Mouse (Mus musculus): ENCODE results near the gene Gm20388.

Gene Gm20388

GRCm38 (mm10) chr8:120926201-120926600, 1015.6 kb downstream of the Gm20388 start:
- DNase-seq (ENCODE audit: low spot score in 2 of 2) = no peak

GRCm38 (mm10) chr8:120928082-120928481, 1017.4 kb downstream of the Gm20388 start:
- no peak for DNase-seq (ENCODE audit: low spot score in 2 of 2)

DNA sequence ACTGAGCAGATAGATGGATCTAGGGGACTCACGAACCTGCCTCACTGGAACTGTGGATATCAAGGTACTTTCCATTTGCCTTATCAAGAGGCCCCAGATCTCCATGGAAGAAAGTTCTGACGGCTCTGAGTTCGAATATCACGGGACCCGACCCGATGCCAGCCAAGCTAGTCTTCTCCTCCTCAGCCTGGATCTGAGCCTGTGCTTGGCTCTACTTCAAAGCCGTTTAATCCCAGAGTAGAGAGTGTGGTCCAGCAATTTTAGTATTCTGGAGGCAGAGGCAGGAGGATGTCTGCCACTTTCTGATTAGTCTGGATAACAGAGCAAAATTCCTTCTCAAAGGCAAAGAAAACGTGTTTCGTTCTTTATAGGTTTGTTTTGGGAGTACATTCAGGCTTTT, 1024.0 kb downstream of the Gm20388 start:
- no peak for DNase-seq (ENCODE audit: low spot score in 2 of 2)

DNA sequence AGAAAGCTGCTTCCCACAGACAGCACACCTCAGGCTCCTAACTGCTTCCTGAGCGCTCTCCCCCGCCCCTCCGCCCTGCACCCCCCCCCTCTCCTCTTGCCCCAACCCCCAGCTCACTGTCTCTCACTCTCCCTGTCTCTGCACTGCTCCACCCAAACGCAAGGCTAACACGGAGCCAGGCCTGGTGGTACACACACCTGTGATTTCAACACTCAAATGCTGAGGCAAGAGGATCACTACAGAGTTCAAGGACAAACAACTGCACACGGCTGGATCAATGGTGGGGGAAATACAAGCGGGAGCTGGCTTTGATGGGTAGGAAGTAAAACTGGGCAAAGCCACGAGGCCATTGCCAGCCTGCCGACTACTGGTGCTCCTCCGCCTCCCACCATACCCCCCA, 1026.0 kb downstream of the Gm20388 start:
- no peak for DNase-seq (ENCODE audit: low spot score in 2 of 2)

GRCm38 (mm10) chr8:120937474-120937873, 1026.8 kb downstream of the Gm20388 start:
- DNase-seq (ENCODE audit: low spot score in 2 of 2) = no peak

DNA sequence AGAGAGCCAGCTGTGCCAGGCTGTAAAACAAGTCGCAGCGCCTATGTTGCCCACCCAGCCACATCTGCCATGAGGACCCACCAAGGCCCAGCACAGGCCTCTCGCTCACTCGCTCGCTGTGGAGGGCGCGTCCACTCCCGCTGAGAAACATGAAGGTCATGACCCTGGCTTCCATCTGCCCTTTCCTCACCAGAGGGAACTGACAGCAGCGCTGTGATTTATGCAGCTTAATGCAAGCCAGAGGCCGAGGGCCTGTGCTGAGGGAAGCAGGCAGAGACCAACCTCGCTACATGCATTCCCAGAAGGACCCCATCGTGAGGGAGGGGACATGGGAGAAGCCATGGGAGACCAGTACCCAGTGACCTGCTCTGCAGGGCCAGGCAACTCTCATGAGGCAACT, 1029.6 kb downstream of the Gm20388 start:
- no peak for DNase-seq (ENCODE audit: low spot score in 2 of 2)

DNA sequence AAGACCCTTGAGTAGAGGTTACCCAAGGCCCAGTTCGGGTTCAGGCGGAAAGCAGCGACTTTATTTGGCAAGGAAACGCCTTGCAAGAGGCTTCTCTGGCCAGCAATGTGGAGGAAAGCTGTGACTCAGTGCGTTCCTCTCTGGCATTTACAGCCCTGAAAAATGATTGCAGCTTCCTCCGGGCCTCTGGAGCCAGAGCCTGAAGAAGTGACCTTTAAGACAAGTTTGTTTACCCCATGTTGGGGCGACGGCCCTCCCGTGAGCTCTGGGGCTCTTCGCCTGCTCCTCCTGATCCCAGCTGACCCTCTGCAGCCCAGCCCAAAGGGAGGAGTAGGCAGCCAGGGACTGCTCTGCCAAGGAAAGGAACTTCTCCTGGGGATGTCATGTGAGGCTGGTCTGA, 1036.6 kb downstream of the Gm20388 start:
- peak; percentile 35 for DNase-seq (ENCODE audit: low spot score in 2 of 2)

DNA sequence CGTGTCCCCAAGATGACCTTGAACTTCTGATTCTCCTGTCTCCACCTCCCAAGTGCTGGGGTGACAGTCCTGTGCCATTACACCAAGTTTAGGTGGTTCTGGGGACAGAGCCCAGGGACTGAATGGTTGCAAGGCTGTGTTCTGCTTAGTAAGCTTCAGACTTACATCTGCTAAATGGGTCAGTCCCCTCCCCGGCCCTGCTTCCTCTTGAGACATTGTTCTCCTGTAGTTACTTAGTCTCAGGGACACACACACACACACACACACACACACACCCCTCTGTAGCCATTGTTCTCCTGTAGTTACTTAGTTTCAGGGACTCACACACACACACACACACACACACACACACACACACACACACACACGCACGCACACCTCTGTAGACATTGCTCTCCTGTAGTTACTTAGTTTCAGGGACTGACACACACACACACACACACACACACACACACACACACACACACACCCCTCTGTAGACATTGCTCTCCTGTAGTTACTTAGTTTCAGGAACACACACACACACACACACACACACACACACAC, 1037.5 kb downstream of the Gm20388 start:
- DNase-seq (ENCODE audit: low spot score in 2 of 2) = peak in 1 of 2 experiments; percentile 35

DNA sequence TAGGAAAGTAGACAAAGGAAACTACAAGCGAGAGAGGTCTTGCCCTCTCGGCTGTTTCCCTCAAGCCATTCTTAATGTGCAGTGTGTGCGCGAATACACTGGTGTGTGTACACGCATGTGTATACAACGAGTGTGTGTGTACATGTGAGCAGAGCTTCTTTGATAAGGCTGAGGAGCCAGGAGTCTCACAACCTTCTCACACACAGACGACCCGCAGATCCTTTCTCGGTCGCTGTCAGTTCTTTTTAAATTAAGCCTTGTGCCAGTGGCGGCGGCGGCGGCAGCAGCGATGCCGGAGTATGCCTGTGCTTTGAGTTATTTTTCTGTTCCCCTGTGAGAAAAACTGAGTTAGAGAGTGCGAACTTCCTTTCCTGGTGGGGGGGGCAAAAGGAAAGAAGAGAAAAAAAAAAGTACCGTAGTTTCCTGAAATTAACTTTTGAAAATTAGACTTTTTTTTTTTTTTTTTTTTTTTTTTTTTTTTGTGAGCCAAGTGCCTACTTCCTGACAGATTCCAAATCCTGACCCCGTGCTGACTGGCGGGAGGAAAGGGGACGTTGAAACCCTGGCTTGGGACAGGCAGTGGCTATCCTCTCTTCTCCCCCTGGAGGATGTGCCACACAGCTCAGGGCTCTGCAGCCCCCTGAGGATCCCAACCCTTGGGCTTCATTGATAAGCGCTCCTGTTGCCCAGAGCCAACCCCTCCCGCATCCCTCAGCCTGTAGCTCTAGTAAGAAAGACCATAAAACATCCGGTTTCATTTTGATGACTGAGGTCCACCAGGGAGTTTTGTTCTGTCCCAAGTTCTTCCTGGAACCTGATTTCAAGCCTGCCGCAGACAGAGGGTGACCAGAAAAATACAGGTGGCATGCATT, 1038.2 kb downstream of the Gm20388 start:
- DNase-seq (ENCODE audit: low spot score in 2 of 2) = no peak

DNA sequence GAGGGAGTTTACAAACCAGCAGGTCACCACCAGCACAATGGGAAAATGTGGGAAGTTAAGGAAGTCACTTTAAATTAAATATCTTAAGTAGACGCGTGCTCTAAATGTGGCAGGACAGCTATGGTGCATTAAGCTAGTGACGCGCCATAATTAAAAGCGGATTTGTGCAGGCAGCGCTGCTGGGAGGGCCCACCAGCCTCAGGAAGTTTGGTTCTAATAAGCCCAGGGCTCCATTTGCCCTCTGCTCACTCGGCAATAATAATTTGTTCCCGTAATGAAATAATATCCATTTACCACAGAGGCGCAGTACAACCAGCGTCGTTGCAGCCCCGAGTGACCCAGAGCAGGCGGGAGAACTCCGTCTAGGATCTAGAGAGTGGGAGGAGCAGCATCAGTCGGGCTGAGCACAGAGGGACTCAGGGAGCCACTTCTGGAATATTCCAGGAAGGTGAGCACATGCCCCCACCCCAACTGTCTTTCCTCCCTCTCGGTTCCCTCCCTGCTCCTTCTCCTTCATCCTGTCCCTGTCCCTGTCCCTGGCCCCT, 1040.1 kb downstream of the Gm20388 start:
- DNase-seq (ENCODE audit: low spot score in 2 of 2) = no peak

GRCm38 (mm10) chr8:120959470-120959891, 1048.8 kb downstream of the Gm20388 start:
- DNase-seq (ENCODE audit: low spot score in 2 of 2) = no peak

- DNase-seq (ENCODE audit: low spot score in 2 of 2) = no peak
These were observed 1052.2 kb downstream of the Gm20388 start for GRCm38 (mm10) chr8:120962606-120963380.

GRCm38 (mm10) chr8:120966557-120966956, 1055.9 kb downstream of the Gm20388 start:
- no peak for DNase-seq (ENCODE audit: low spot score in 2 of 2)

DNA sequence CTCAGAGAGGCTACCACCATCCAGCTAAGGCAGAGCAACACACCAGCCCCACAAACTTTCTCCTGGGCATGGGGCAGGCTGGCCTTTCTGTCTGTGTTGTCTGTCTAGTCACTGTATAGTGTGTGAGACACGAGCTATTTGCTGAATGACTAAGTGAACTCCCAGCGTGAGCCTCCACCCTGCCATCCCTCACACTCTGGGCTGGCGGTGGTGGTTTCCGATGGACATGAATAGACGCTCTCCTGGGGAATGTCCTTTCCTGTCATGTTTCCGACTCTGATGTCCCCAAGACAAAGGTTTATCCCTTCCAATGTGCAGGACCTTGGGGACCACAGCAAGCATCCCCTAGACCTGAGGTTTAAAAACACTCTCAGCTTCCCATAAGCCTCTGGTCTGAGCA, 1057.7 kb downstream of the Gm20388 start:
- no peak for DNase-seq (ENCODE audit: low spot score in 2 of 2)

DNA sequence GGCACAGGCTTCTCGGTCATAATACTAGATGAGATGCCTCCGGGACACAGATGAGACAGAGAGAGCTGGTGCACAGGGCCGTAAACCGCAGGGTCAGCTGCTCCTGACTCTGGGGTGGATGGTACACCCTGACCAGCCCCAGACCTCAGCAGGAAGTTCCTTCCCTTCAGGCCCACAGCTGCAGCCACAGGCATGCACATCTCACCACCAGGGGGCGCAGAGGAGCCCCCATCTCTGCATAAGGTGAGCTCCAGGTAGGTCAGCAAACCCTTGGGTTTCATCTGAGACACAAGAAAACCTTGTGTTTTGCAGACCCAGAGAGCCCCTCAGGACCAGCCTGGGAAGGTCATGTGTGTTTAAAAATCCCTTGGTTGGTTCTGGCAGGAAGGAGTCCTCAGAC, 1059.7 kb downstream of the Gm20388 start:
- DNase-seq (ENCODE audit: low spot score in 2 of 2) = no peak

DNA sequence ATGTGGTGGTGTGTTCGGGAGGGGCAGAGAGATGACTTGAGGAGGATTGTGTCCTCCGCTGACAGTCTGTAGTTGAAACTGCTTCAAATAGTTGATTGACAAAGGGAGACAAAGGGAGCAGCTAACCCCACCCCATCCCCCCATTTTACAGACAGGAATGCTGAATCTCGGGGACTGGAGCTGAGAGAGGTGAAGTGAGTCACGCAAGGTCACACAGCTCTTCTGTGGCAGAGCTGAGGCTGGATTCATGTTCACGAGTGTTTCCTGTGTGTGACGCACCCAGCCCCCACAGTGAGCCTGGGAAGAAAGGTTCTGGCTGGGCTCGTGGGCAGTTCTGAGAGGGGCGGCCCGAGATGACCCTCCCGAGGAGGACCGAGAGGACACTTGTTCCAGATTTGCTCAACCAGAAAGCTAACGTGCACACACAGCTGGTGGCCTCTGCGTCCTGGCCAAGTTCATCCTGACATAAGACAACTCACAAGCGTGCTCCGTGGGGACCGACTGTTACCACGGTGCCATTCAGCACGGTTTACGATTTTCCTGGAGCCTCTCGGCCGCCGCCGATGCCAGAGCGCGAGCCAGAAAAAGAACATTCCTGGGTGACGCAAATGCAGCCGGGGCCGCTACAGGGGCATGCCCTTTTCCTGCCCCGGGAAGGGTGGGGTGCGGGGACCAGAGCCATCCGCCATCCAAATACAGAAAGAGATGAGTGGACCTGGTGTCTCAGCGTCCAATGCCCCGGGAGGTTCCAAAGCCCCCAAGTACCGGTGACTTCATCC, 1061.2 kb downstream of the Gm20388 start:
- DNase-seq (ENCODE audit: low spot score in 2 of 2) = peak; percentile 63 to 70

DNA sequence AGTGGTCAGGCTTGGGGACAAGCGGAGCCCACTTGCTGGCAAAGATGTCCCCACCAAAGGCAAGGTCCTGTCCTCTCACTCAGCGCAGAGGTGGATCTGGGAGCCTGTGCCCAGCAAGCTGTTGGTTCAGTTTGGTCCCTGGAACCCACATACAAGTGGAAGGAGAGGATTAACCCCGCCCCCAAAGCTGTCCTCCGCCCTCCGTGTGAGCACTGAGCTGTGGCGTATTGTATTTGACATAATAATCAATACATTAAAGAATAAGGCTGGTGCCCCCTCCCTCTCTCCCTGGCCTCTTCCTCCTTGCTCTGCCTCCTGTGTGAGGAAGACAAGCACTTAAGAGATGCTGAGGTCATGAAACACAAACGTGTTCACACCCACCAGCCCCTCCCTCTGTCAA, 1062.4 kb downstream of the Gm20388 start:
- no peak for DNase-seq (ENCODE audit: low spot score in 2 of 2)

DNA sequence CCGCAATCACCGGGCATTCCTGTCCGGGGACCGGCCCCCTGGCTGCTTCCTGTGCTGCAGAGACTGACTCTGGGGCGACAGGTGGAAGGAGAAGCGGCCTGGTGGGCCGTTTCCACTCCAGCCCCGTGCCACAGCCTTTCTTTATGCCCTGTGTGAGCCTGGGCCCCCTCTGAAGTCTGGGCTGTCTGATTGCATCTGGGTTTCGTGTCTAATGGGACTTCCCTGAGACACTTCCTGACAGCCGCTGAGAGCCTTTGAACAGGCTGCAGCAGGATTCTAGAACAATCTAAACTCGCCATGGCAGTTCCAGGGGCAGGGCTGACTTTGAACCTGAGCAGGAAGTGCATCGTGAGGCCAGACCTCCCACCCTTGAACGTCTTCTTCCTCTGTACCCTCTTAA, 1066.5 kb downstream of the Gm20388 start:
- DNase-seq (ENCODE audit: low spot score in 2 of 2) = peak in 1 of 2 experiments; percentile 35

DNA sequence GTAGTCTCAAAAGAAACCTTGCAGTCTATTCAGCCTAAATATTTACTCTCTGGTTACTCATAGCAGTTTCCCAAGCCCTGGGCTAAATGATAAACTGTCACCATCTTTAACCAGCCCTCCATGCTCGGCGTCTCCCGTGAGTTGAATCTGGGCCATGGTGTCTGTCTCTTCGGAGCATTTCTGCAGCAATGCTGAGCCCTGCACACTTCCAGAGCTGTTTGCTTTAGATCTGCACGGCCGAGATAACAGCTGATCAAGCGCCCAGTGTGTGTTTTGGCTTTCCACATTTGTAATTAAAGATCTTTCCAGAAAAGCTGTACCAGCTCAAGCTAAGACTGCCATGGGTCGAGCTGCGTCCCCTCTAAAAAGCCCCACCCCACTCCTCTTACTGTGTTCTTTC, 1068.6 kb downstream of the Gm20388 start:
- DNase-seq (ENCODE audit: low spot score in 2 of 2) = no peak

DNA sequence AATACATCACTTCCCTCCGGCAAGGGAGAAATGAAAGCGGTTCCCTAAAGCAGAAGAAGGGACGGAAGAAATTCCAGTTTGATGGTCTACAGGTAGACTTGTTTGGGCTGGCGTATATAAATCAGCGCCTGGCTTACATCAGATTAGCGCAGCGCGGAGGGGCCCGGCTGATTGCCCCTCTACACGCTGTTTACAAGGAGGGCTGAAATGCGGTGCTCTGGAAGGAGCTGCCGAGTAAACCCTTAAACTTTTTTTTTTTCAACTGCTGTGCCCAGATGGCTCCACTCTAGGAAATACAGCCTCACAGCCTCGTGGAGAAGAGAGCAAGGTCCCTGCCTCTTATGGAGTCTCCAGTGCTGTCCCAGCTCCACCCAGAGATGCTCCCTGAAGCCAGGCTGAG, 1070.3 kb downstream of the Gm20388 start:
- DNase-seq (ENCODE audit: low spot score in 2 of 2) = no peak

DNA sequence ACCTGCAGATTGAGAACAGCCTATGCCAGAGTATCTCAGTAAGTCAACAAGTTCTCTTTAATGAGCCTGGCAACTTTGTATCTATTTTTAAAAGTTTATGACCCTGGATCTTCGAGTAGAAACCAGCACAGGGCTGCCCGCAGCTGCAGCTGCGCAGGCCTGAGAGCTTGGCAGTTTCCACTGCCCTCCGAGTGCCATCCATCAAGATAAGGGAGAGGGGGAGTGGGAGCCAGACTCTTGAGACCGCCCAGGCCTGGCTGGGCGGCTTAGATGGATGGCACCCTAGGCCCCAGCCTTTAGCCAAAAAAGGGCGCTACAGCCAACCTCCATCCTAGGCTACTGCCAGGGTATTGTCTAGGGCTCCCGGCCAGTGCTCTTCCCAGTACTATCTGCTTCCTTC, 1074.2 kb downstream of the Gm20388 start:
- DNase-seq (ENCODE audit: low spot score in 2 of 2) = no peak

DNA sequence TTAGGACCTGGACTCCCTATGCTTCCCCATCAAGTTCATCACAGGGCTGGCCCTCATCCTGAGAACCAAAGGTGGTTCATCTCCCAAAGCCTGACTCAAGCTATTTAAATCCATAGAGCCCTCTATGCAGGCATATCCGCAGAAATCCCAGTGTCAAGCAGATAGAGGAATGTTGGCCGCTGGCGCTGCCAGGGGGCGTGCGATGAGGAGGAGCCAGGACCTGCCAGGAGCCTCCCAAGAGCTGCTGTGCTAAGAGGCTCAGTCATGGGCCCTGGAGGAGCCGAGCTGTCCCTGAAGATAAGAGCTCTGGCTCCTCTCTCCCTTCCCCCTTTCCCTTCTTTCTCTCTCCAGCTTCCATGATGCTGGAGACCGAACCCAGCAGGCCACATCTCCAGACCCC, 1075.4 kb downstream of the Gm20388 start:
- DNase-seq (ENCODE audit: low spot score in 2 of 2) = no peak

All from heart, adult 9 months (tissue).